Mouse (Mus musculus): ENCODE measurements at regions not wholly inside any gene's neighbourhood (a gene's known extent, or its start where the extent isn't known, plus 50 kb on each side); places are given as distances from the start of the nearest gene placed in this dataset.
"Not testable (repeated sequence)": the region's sequence is repeated elsewhere in the genome, so short reads cannot be mapped to it uniquely, and the experiment has no call there.

DNA sequence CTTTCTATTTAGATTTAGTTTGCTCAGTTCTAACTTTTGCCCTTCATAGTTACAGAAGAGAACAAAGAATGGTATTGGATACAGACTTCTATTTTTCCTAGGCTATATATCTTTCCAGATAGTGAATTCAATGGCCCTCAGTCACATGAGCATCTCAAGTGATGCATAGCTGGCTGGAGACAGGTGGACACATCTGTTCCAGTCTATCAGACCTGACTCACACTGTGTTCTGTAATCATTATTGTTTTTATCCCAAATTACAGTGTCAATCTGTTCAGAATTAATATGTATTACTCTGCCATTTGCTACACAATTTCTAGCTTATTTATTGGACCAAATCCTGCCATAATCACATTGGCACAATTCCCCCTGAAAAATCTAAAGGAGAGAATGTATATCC is 298.0 kb upstream of the Foxg1 start:
- DNase-seq (ENCODE audit: low spot score in 2 of 2), result no peak

DNA sequence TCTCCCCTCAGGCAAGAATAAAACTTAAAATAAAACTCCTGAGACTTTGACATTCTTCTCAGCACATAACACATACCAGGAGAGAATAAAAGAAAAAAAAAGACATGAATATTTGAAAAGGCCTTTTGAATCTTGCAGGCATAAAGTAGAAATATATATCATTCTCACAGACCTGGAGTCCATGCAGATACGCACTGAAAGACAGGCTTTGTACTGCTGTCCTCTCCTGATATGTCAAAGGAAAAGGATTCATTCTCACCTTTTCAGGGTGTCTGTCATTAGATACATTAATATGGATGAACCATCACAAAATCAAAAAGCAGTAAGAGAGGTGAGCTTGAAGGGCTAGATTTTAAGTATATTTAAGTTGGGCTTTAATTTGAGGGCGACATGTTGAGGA is 296.4 kb upstream of the Foxg1 start:
- no peak for DNase-seq (ENCODE audit: low spot score in 2 of 2)

DNA sequence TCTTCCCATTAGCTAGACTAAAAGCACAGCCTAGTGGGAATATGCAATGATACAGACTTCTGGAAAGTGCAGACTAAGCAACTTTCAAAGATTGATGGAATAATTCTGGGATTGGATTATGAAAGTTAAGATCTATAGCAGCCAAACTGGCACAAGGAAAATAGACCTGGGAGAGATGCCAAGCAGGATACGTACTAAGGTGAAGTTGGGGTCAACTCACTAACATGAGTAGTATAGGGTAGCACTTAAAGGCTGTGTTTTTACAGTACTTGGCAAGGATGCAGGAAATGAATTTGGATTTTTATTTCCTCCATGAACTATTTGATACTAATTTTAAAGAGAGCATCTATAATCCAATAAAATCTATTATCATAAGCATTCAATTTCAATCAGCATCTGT is 292.3 kb upstream of the Foxg1 start:
- no peak for DNase-seq (ENCODE audit: low spot score in 2 of 2)

DNA sequence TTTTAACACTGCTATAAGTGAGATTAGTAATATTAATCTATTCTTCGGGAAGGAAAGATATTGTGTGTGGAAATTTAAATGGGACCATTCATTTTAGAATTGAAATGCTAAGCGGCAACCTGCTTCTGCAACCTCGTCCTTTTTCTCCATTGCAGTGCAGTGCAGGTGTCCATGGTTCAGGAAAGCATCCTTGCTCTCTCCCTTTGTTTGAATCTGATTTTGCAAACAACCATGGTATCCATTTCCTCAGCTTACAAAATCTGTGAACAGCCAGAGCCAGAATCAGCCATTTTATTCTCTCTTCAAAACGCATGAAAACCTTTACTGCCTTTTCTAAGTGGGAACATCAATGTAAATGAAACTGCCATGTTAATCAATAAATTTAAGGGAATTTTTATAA is 276.5 kb upstream of the Foxg1 start:
- DNase-seq (ENCODE audit: low spot score in 2 of 2), result no peak

DNA sequence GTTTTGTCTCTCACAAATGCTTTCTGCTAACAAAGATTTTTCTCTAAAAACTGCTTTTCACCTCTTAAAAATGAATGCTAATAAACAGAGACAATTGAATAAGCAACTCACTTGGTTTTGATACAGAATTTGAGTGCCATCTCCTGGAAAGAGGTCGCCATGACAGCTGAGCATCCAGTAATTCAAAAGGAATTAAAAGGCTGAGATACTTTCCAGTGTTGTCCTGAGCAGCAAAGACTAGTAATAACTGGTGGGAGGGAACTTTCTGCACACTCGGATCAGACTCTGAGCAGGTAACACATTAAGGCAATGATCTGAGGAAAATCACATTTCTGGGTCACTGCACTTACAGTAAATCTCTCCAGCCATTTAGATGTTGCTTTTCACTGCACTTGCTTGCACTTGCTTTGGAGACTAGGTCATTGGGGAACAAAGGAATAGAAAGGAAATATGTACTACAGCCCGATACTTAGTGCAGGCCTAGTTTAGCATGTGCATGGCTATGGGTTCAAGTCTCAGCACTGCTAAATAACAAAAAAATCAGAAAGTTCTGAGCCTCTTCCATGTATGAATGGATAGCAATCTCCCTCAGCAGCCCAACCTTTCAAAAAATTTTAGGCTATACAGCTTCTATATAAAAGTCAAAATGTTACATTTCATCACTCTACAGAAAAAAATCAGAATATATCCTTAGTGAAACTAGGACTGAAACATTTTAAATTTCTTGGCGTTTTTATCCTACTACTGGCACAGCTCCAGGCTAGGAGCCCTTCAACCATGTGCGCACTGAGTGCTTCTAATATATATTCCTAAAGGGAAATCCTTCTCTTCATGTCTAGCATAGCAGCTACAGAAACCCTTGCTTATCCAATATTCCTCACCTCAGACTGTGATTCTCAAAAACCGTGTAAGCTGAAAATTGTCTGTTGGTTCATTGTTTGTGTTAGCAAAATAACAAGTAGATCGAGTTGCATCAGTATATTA is 275.8 kb upstream of the Foxg1 start:
- DNase-seq (ENCODE audit: low spot score in 2 of 2), result peak; percentile 66 to 76

DNA sequence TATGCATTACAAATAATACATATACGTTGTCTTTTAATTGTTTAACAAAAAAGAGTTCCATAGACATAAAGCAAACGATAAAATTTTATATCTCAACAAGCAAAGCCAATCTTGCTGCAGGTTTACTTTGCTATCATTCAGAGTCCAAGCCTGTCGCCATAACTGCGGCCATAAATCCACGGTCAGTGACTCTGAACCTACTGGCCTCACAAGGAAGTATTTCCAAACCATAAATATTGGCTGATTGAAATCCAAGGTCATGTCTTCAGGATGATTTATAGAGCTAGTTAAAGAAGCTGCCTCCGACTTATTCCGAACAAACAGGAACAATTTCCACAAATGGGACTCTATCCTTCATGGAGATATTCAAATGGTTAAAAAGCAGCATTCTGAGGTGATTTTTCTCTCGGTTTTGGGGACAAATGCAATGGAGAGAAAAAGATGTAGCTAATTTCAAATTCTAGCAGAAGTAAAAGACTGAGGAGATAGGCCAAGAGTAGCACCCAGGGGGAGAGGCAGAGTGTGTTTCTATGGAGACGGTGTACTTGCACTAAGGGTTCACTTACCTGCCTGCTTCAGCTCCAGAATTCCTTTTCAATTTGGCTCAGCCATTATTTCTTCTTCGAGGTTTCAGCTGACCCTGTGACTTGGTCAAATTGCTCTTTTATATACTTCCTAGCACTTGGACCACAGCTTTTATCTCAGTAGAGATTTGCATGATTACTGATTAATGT is 274.9 kb upstream of the Foxg1 start:
- DNase-seq (ENCODE audit: low spot score in 2 of 2), result no peak

DNA sequence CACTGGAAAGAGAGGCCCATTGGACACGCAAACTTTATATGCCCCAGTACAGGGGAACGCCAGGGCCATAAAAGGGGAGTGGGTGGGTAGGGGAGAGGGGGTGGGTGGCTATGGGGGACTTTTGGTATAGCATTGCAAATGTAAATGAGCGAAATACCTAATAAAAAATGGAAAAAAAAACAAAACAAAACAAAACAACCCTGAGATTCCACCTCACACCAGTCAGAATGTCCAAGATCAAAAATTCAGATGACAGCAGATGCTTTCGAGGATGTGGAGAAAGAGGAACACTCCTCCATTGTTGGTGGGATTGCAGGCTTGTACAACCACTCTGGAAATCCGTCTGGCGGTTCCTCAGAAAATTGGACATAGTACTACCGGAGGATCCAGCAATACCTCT is 251.4 kb upstream of the Foxg1 start:
- DNase-seq (ENCODE audit: low spot score in 2 of 2), result not testable (repeated sequence)

DNA sequence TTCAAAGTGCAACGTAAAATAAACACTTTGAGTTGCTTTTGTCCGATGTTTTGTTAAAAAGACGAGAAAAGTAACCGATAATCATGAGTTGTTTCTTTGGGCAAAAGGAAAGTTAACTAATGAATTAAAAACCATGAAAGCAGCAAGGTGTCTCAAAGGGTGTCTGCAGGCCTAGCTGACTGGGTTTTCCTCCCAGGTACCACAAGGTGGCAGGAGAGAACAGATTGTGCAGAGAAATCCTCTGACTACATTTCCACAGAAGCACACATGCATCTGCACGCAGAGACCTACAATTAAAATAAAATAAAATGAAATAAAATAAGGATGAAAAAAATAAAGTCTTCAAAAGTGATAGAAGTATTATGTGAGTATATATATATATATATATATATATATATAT is 212.4 kb upstream of the Foxg1 start:
- peak; percentile 36 to 55 for DNase-seq (ENCODE audit: low spot score in 2 of 2)

DNA sequence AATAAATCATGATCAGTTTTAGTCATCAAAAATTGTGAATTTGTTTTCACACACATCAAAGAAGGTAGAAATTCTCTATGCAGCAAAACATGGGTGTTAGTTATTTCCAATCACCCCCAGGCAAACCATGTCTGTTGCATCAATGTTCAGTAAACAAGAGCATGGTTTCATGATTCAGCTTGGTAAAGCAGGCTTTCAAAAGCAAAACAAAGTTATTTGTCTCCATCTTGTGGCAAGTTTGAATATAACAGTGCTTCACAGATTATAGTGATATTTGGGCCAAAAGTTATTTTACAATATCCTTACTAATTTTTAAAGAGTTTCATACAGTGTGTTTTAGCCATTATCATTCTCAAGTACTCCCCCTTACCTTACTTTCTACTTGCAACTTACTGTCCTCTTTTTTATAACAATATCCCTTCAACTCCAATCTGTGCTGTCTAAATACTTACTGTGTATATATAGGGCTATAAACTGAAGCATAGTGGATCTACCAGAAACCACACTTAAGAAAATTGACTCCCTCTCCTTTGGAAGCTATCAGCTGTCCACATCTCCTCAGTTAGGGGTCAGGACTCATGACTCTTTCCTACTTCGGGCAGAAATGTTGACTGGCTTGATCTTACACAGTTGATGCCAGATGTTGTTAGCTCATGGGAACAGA is 211.3 kb upstream of the Foxg1 start:
- no peak for DNase-seq (ENCODE audit: low spot score in 2 of 2)

DNA sequence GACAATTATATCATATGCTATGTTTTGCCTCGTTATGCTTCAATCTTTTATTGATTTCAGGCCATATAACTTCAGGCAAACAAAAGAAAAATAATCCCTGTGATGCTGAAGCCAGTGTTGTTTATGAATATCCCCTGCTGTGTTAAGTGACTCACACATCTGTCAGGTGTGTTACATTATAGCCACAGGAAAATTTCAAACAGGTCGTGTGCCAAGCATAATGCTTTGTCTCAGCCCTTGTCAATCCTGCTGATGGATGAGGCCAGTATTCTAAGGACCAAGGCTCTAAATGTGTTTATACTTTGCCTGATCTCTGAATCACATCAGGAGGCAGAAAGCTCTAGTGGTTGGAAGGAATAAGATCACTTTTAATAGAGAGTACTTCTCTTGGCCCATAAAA is 191.1 kb upstream of the Foxg1 start:
- DNase-seq (ENCODE audit: low spot score in 2 of 2), result no peak

DNA sequence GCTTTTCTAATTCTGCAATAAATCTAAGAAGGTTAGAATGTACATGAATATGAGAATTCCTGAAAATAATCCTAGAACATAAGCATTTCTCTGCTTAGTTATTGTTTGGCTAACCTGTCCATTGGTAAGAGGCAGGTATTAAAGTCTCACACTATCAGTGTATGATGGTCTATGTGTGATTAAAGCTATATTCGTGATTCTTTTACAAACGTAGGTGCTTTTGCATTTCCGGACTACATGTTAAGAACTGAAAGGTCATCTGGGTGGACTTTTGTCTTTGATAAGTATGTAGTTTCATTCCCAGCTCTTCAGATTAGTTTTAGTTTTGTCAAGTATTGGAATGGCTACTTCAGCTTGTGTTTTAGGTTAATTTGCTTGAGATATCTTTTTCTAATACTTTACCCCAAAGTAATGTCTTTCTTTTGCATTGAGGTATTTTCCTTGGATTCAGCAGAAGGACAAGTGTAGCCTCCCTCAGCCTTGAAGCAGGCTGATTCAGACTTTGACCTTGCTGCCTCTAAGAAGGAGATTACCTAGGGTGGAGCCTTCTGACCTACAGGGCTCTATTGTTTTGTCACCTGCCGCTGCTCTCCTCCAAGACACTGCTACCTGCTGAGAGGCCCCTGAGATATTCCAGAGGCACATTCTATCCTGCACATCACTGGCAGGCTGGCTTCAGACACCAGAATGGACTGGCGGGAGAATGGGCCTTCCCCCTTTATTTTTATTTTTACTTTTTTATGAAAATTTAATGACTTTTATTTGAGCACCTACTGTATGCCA is 148.7 kb upstream of the Foxg1 start:
- no peak for DNase-seq (ENCODE audit: low spot score in 2 of 2)
